Mouse (Mus musculus) ovary, postnatal 14 days (tissue): Measurements from ENCODE around the gene Thg1l.

Source experiments
- DNase-seq: peaks from one replicate; pipeline ENCODE4 v3.0.0; 2022; ENCODE audit warnings: low spot score

Thg1l gene

DNA sequence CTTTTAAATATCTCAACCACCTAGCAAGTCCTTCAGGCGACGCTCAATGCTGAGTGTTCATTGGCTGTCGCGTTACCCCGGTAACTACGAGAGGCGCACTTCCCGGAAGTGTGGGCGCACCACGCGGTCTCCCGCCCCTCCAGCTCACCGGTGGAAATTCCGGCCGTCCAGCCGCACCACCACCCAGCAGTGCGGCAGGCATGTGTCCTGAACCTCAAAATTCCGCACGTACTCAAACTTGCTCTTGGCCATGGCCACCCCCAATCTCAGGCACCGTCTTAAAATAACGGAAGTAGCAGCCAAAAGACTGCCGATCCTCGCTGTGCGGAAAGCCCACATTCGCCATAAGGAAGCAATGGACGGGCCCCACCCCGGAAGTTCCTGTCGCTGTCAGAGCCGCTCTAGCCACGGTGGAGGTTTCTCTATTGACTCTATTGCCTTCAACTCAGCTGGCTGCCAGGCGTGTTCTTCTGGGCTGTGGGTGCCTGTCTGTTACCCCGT, at the start of gene Thg1l:
Thg1l (minus strand) TSS at position 368 of the 501 bp plus-strand sequence.
- DNase-seq, result peak; percentile 78

DNA sequence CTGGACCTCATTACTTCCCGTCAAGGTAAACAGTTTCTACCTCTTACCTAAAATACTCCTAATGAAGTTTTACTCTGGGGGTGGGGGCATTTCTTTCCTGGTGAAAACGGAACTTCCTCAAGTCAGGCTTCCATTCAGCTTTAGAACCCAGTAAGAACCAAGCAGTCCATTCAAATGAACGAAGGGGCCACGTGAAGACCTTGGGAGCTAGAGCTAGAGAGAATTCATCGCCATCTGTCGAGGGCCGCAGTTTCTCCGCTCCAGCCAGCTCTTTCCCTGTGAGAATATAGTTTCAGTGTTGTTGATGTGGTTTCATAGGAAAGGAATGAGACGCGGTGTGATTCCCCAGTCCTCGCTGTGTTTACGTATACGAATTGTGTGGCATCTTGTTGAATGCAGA, 36.8 kb upstream of the Thg1l start:
- DNase-seq, result no peak

DNA sequence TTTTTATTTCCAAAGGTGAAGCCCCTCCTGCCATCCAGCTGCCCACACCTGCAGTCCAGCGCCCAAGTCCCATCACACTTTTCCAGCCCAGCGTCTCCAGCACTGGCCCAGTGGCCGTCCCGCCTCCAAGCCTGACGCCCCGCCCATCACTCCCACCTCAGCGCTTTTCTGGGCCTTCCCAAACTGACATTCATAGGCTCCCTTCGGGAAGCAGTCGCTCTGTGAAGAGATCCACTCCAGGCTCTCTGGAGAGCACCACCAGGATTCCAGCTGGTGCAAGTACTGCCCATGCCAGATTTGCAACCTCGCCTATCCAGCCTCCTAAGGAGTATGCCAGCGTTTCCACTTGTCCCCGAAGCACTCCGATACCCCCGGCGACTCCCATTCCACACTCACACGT, 36.3 kb upstream of the Thg1l start:
- DNase-seq, result peak; percentile 16

DNA sequence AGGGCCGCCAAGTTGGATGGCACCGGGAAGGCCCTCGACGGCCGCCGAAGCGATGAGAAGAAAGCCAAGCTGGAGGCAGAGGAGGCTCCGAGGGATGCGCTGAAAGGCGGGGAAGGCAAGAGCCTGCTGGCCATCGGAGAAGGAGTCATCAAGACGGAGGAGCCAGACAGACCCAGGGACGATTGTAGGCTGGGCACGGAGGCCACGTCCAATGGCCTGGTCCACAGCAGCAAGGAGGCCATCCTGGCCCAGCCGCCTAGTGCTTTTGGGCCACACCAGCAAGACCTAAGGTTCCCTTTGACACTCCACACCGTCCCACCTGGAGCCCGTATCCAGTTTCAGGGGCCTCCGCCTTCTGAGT, 25.6 kb upstream of the Thg1l start:
- no peak for DNase-seq

DNA sequence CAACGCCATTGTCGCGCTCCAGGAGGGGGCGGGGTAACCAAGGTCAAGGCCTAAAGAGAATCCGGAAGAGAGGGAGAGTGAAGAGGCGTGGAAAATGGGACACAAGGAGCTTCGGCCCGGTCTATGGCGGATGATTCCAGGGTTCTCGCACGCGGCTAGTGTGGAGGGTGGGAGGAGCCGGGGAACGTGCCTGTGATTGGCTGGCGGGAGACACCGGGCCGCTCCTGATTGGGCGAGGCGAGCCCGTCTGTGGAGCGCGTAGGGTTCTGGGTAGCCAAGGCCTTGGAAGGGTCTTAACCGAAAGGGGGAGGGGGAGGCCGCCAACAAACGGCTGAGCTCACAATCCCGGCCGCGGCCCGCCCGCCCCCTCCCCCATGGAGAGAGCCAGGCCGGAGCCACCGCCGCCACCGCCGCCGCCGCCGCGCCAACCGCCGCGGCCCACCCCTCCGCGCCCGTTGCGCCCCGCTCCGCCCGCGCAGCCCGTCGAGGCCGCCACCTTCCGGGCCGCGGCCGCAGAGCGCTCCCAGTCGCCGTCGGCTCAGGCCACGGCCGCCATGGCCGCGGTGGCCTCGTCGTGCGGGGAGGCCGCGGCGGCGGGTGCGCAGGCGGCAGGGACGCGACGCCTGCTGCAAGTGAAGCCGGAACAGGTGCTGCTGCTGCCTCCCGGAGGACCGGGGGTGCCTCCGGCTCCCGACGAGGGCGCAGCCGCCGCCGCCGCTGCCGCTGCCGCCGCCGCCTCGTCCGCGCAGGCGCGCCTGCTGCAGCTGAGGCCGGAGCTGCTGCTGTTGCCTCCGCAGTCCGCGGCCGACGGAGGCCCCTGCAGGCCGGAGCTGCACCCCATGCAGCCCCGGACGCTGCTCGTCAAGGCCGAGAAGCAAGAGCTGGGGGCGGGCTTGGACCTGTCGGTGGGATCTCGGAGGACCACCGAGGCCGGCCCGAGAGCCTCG, 24.9 kb upstream of the Thg1l start, which contains the start of gene Sox30:
Sox30 (plus strand) TSS at position 365 of the 947 bp plus-strand sequence.
- peak; percentile 38 for DNase-seq

DNA sequence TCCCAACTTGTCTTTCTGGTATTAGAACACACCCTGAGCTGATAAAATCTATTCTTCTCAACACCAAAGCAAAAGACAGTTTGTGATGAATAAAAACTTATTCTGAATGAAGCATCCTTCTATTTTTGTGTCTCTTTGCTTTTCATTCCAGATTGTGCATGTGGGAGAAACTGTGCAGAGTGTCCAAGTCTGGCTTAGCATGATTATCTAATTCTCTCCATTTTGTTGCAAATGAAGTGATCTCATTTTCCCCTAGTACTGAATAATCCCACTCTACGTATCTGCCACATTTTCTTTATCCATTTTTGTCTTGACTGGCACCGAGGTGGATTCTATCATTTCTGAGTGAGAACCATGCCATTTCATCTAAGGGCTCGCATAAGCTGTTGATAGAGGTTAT, 20.8 kb upstream of the Thg1l start:
- no peak for DNase-seq

DNA sequence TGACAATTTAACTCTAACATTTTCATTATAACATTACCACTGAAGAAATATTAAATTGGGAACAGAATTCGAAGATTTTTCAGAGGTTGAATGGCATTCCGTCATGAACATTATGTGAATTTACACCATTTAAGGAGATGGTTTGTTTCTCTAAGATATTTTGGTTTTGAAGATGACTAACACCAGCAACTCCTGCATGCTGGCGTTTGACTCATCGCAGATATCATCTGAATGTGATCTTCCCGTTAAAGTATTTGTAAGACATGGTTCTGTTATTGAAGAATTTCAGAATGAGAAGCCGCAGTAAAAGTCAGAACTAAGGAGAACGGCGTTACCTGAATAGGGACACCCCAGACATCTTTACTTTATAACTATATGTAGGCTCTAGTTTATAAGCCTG, 19.2 kb upstream of the Thg1l start:
- DNase-seq, result no peak

DNA sequence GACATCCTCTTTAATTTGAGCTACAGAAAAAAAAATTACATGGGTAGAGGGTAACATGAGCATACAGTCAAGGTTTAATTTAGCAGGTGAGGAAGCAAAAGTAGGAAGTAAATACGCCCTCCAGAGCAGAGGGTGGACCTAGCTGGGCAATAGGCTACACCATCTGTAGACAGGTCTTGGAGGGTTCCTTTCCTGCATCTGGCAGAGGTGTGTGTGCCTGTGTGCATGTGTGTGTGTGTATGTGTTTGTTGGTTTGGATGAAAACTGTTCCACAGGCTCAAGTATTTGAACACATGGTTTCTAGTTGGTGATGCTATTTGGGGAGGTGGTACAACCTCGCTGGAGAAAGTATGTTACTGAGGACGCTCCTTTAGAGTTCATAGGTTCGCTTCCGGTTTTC, 18.3 kb upstream of the Thg1l start:
- DNase-seq, result no peak

DNA sequence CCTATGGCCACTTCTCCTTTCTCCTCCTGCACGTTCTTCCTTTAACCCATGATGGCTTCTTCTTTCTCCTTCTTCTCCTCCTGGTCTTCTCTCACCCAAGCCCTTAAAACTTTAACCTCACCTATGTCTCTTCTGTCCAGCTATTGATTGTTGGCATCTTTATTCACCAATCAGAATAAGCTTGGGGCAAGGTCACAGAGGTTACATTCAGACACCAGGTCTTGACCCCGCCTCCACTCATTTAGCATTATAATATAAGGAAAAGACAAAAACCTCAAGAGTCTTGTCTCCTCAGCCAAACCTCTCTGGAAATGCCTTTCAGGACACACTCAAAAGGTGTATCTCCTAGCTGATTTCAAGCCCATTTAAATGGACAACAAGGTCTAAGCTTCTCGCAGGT, 13.2 kb upstream of the Thg1l start:
- DNase-seq, result no peak

DNA sequence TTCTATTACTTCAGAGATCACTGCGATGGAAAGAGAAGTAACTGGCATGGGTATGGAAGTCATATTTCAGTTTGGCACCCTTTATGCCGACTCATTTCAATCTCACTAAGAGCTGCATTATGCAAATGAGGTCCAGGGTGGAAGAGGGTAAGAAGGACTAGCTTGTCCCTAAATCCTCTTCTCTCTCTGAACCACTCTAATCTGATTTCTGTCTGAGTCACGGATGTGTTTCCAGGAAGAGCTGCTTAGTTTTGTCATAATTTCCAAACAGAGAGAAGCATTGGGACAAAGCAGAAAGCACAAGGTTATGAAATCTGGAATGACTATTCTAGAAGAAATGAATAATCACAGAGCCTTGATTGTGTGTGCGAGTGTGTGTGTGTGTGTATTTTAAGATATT, 11.6 kb upstream of the Thg1l start:
- DNase-seq, result no peak

DNA sequence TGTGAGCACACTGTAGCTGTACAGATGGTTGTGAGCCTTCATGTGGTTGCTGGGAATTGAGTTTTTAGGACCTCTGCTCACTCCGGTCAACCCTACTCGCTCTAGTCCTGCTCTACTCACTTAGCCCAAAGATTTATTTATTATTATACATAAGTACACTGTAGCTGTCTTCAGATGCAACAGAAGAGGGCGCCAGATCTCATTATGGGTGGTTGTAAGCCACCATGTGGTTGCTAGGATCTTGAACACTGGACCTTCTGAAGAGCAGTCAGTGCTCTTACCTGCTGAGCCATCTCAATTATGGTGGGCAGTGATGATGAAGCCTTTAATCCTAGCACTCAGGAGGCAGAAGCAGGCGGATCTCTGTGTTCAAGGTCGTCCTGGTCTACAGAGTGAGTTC, 4.7 kb upstream of the Thg1l start:
- DNase-seq, result no peak

DNA sequence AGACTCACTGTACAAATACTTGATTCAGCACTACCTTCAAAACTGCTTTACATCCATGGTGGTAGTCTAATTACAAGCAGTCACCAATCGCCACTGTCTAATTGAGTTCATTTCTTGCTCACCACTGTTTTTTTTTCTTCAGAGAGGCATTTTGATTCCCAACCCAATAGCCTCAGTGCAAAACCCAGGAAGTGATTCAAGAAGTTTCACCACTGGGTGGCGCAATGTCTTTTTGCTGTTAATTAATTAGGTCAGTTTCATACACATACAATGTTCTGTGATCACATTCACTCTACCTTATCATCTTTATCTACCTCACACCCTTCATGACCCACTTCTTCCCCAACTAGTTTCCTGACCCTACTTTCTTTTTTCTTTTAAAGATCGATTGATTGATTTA, 4.3 kb upstream of the Thg1l start:
- DNase-seq, result no peak

DNA sequence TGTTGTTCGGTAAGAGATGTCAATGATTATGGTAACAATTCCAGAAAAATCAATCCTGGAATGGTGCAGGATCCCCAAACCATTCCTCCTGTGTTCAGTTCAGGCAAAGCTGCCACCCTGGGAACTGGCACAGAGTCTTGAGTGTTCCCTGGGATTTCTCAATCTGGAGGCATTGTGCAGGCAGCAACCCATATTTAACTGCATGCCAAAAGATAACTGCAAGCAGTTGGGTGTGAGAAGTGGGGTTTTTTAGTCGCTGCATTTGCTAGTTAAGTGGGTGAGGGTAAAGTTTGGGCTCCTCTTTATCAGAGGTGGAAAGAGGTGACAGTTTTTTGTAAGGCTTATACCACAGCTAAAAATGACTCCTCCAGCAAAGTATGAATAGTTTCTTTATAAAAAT, 7.8 kb downstream of the Thg1l start:
- no peak for DNase-seq

DNA sequence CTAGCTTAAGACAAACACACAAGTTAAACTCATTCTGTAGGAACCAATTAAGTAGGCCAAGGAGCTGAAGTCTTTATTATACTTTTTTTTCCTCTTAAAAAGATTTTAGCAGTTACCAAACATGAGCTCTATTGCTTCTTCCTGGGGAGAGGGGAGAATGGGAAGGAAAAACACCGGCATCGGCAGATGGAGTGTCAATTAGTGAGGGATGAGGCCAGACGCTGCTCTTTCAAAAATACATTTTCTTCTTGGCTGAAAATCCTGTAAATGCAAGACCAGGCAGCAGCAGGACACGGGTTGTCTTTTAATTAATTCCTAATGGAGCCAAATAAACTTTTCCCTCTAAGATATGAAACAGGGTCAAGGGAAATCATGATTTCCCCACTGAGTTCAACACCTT, 8.5 kb downstream of the Thg1l start:
- DNase-seq, result no peak

DNA sequence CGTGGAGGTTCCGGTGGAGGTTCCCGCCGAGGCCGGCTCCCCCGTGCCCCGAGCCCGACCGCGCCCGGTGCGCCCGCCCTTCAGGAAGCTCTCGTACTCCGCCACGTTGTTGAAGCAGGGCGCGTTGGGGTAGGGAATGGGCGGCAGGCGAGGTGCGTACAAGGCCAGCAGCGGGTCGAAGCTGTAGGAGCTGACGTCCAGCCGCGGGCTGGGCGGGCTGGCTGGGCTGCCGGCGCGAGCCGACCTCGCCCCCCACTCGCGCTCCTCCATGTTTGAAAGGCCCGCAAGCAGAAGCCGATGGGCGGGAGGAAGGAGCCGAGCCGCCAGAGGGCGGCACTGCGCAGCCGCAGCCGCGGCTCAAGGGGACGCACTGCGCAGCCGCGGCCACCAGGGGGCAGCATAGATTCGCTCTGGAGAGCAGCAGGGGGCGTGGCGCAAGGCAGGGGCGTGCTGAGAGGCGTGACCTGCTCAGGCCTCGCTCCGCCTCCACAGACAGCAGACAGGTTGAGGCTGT, 10.6 kb downstream of the Thg1l start, which contains the start of gene Lsm11:
Lsm11 (minus strand) TSS at position 293 of the 514 bp plus-strand sequence.
- DNase-seq, result peak; percentile 100

DNA sequence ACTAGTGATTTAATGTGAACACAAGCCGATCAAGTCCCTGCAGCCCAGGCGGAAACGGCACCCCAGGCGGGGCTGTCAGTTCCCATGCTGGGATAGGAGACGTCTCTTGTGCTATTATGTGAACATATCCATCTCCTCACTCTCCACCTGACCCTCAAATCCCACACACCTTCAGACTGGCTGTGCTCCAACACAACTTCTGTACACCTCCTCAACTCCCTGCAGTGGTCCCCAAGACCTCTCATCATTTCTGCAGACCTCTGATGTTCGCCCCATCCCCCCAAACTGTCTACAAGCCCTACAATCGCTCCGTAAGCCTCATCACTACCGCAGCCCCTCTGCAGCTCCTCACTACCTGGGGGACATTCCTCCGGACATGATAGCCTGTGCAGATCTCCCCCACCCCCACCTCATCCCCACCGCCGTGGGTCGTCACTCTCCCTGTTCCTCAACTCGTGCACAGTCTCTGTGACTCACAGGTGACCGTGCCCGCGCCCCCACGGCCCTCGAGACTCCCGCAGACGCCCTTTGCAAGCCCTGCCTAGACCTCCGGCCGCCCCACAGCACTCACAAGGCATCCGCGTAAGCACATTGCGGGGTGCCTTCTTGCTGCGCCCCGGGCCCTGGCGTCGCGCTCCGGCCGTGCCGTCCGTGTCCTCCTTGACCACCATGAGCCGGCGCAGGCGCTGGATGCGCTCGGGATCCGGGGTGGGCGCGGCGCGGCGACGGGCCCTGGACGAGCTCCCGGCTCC, 11.2 kb downstream of the Thg1l start:
- no peak for DNase-seq

DNA sequence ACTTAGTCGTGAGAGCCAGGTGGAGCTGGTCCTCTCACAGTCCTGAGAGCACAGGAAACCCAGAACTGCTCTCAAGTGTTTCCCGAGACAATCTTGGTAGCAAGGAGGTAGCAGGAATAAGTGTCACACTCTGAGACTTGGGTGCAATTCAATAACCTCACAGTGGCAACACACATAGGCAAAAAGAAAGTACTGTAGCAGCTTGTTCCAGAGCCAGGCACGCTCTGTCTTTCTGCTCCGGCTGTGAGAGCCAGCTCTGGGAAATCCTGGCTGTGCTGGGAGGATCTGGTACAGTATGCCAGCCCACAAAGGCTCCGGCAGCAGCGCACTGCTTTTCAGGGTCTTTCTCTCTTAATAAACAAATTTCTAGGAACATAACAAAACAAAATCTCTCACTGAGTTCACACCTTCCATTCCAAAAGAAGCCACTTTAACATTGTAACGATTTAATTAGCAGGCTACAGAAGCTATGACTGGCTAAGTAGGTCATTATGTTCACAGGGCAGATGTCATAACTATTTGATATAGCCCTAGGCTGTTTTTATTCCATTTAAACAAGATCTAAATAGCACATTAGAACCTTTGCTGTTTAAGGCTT, 12.1 kb downstream of the Thg1l start:
- DNase-seq, result no peak

DNA sequence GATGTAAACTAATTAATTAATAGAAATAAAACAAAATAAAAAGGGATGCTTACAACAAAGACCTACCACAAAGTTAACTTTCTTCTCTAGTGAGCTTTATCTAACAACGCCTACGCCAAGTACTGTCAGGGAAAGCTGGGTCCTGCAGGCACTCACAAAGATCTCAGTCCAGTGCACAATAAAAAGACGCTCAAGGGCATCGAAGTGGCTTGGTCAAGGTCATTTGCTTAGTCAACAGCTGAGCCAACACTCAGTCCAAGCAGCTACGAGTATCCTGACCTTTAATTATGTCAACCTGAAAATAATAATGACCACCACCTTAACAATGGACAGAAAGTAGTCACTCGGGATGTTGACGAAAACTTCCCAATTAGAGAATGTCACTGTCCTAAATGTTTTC, 13.0 kb downstream of the Thg1l start:
- no peak for DNase-seq

DNA sequence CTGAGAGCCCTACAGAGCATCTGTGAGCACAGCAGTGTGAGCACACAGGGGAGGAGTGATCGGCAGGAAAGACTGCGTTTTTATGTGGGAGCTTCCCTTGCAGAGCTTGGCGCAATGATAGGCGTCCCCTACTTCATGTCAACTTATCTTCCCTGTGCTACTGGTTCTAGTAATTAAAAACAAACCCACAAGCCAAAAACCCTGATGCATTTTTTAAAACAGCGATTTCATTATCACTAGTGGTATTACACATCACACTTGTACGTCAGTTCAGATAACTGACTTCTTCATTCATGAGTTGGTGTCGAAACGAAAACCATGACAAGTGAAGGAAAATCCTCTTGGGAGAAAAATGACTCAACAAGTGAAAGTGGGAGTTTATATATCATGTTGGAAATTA, 16.4 kb downstream of the Thg1l start:
- no peak for DNase-seq

DNA sequence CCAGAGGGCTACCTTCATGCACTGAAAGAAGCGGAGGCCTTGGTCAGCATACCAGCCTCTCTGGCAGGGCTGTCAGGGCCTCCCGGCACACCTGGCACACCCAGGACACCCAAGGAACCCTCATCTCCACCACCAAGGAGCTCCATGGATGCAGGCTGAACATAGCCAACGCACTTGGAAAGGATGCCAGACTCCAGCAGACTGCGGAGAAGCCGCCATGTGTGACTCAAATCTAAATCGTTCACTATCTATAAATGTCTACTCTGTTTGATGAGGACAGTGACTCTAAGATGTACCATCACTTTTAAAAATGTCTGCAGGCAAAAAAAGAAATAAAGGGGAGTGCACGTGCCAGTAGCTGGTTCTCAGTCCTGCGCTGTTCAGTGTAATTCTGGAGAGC, 17.8 kb downstream of the Thg1l start:
- DNase-seq, result no peak

DNA sequence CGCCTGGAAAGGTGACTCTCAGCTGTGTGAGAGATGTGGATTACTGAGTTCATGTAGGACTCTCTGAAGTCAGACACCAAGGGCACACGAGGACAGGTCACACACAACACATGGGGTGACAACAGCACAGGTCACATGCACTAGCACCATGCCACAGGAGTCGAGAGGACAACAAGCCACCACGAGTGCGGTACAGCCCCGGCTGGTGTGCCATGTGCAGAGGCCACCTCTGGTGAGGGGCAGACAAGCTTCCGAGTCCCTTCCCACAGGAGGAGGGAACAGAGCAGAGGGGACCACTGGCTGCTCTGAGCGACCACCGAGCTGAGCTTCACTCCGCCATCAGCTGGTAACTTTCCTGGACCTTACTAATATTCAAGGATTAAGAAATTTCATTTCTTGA, 22.5 kb downstream of the Thg1l start:
- DNase-seq, result no peak

DNA sequence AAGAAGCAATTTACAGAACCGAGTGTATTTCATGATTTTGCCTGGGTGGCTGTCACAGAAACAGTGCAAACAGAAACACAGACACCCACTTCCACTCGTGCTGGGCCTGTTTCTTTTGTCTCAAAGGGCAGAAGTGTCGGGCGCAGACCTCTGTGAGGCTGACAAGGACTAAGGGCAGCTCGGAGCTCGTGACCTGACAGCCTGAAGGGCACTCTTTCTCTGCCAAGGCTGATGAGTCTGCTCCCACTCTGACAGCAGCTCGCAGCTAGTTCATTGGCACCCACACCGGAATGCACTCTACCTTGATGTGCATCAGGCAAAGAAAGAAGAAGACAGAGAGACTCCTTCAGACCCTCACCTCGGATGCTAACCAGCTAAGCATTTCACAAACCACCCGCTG, 25.8 kb downstream of the Thg1l start:
- DNase-seq, result no peak
